Mouse (Mus musculus): Measurements from ENCODE around the gene Ccdc13. TPM values are rescaled to one million over a fixed set of nuclear protein-coding genes. Genes with fewer than 3 reads are reported as not detected.
A peak's percentile ranks its signal among the peaks of the same experiment; 100 is the strongest.

The Ccdc13 gene
- polyA plus RNA-seq, 1 experiment = 0.34 TPM

DNA sequence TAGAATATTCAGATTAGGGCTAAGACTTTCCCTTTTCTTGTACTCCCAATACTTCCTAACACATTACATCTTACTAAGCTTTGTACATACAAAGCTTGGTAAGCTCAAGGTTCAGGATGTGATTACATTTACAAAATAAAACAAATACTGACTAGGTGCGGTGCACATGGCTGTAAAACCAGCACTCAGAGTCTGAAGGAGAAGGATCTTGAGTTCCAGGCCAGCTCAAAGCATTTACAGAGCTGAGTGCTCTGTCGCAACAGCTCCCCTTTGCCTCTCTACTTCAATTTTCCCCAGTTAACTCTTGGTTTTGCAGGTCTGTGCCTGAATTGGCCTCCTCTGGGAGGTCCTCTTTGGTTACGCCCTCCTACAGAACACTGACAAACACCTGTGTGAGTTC lies 15.0 kb upstream of the Ccdc13 start:
- DNase-seq = no peak
- Histone ChIP-seq H3K4me3 (ENCODE audit: control insufficient read depth, insufficient read depth, low read length) (no peak overlapping the region), H3K36me3 (ENCODE audit: control insufficient read depth, insufficient read depth, low read length) (no peaks in the 10 kb centered on the region; the same call in 1 of the 2 replicates), H3K4me1 (replicated peaks; ENCODE audit: control insufficient read depth, insufficient read depth, low read length) (peaks cover 3% of the 10 kb centered on the region), H3K27me3 (ENCODE audit: control insufficient read depth, insufficient read depth, low read length) (no peaks in the 10 kb centered on the region), H3K27ac (ENCODE audit: control insufficient read depth, insufficient read depth, low read length) (no peak overlapping the region)
- TF ChIP-seq CTCF (IDR thresholded peaks at IDR 0.05; ENCODE audit: borderline replicate concordance, control insufficient read depth, extremely low read depth, insufficient read depth, low read length, poor library complexity) (no peak), POLR2A (IDR thresholded peaks at IDR 0.05; ENCODE audit: control insufficient read depth, extremely low read depth, insufficient read depth, low read length, poor library complexity) (no peak)
- 93% methylated on average over 3 of the region's 3 CpGs for WGBS

DNA sequence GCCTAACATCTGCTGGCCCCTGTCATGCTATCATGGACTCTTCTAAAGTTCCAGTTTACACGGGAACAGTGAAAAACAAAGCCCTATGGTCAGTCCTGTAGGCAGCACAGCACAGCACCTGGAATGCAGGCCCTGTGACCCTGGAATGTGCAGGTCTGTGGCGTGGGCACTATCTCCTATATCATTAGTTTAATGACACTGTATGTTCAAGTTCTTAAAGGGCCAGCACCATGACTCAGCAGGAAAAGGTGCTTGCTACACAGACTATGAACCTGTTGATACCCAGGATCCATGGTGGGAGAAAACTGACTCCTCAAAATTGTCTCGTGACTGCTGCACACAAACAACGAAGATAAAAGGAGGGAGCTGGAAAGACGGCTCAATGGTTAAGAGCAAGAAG lies 8.6 kb upstream of the Ccdc13 start:
- WGBS = 88% methylated on average over 5 of the region's 5 CpGs
- H3K36me3 ChIP-seq (ENCODE audit: control insufficient read depth, insufficient read depth, low read length) = peaks cover 4% of the 10 kb centered on the region; the same call in 1 of the 2 replicates
- no peak for DNase-seq
- H3K4me1 ChIP-seq (replicated peaks; ENCODE audit: control insufficient read depth, insufficient read depth, low read length) = no peaks in the 10 kb centered on the region; the same call in 1 of the 2 replicates
- no peaks in the 10 kb centered on the region for H3K27me3 ChIP-seq (ENCODE audit: control insufficient read depth, insufficient read depth, low read length)
- no peak overlapping the region for H3K27ac ChIP-seq (ENCODE audit: control insufficient read depth, insufficient read depth, low read length)
- H3K4me3 ChIP-seq (ENCODE audit: control insufficient read depth, insufficient read depth, low read length) = no peak overlapping the region
- no peak for TF ChIP-seq CTCF (IDR thresholded peaks at IDR 0.05; ENCODE audit: borderline replicate concordance, control insufficient read depth, extremely low read depth, insufficient read depth, low read length, poor library complexity)

DNA sequence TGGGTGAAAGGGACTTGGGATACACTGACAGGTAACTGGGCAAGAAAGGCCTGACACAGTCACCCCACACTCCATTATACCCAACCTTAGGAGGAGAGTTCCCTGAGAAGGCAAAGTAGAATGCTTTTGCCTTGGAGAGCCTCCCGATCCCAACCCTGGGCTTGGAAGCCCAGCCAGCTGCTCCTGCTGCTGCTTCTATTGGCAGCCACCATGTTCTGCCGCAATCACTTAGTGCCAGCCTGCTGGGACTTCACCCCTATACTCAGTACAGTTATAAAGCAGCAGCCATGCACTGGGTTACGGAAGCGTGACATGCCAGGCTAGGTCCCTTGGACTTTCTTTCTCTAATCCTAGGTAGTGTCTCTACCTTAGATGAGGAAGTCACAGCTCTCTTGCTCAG lies 7.9 kb upstream of the Ccdc13 start:
- 99% methylated on average over 4 of the region's 4 CpGs for WGBS
- peaks cover 4% of the 10 kb centered on the region; the same call in 1 of the 2 replicates for H3K36me3 ChIP-seq (ENCODE audit: control insufficient read depth, insufficient read depth, low read length)
- no peaks in the 10 kb centered on the region; the same call in 1 of the 2 replicates for H3K4me1 ChIP-seq (replicated peaks; ENCODE audit: control insufficient read depth, insufficient read depth, low read length)
- TF ChIP-seq CTCF (IDR thresholded peaks at IDR 0.05; ENCODE audit: borderline replicate concordance, control insufficient read depth, extremely low read depth, insufficient read depth, low read length, poor library complexity) (no peak), POLR2A (IDR thresholded peaks at IDR 0.05; ENCODE audit: control insufficient read depth, extremely low read depth, insufficient read depth, low read length, poor library complexity) (no peak)
- no peak overlapping the region for H3K27ac ChIP-seq (ENCODE audit: control insufficient read depth, insufficient read depth, low read length)
- H3K27me3 ChIP-seq (ENCODE audit: control insufficient read depth, insufficient read depth, low read length) = no peaks in the 10 kb centered on the region
- H3K4me3 ChIP-seq (ENCODE audit: control insufficient read depth, insufficient read depth, low read length) = no peak overlapping the region
- DNase-seq = no peak

DNA sequence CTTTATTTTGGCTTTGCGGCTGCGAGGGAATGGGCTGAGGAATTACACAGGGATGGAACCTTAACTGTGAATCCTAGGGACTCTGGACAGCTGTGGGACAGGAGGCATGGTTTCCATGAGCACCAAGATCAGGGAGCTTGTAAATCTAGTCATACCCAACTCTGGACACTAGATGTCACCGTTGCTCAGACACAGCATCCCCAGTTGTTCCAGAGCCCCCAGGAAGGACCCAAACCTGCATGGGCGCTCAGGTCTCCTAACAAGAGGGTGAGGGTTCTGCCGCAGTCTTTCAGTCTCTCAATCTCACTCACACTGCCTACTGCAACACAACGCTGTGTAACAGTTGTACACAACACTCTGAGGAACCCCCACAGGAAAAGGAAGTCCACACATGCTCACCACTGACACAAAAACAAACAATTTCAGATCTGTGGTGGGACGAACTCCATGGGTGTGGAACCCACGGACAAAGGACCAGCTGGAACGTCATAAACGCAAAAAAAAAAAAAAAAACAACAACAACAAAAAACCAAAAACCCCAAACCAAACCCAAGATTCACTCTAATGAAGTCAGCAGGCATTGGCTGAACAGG lies 7.4 kb upstream of the Ccdc13 start:
- peak; percentile 36 for DNase-seq
- Histone ChIP-seq H3K36me3 (ENCODE audit: control insufficient read depth, insufficient read depth, low read length) (peaks cover 4% of the 10 kb centered on the region; the same call in 1 of the 2 replicates), H3K4me1 (replicated peaks; ENCODE audit: control insufficient read depth, insufficient read depth, low read length) (no peaks in the 10 kb centered on the region; the same call in 1 of the 2 replicates), H3K27me3 (ENCODE audit: control insufficient read depth, insufficient read depth, low read length) (no peaks in the 10 kb centered on the region), H3K4me3 (ENCODE audit: control insufficient read depth, insufficient read depth, low read length) (no peak overlapping the region), H3K27ac (ENCODE audit: control insufficient read depth, insufficient read depth, low read length) (no peak overlapping the region)
- TF ChIP-seq POLR2A (IDR thresholded peaks at IDR 0.05; ENCODE audit: control insufficient read depth, extremely low read depth, insufficient read depth, low read length, poor library complexity) (no peak), CTCF (IDR thresholded peaks at IDR 0.05; ENCODE audit: borderline replicate concordance, control insufficient read depth, extremely low read depth, insufficient read depth, low read length, poor library complexity) (peak; percentile 73; the same call in 1 of the 2 replicates)
- WGBS = 27% methylated on average over 10 of the region's 10 CpGs

DNA sequence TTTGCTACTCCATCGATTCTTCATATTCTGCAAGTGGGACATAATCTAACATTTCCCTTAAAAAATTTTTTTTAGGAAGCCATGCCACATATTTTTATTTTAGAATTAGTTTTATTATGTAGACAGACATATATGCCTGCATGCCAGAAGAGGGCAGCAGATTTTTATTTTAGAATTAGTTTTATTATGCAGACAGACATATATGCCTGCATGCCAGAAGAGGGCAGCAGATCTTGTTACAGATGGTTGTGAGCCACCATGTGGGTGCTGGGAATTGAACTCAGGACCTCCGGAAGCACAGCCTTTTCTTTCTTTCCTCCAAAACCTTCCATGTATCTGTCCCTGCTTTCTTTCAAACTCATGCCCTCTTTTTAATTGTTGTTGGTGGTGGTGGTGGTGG lies 3.7 kb upstream of the Ccdc13 start:
- WGBS = 94% methylated on average over 2 of the region's 2 CpGs
- Histone ChIP-seq H3K4me1 (replicated peaks; ENCODE audit: control insufficient read depth, insufficient read depth, low read length) (peaks cover 7% of the 10 kb centered on the region), H3K36me3 (ENCODE audit: control insufficient read depth, insufficient read depth, low read length) (no peaks in the 10 kb centered on the region), H3K4me3 (ENCODE audit: control insufficient read depth, insufficient read depth, low read length) (no peak overlapping the region), H3K27me3 (ENCODE audit: control insufficient read depth, insufficient read depth, low read length) (no peaks in the 10 kb centered on the region), H3K27ac (ENCODE audit: control insufficient read depth, insufficient read depth, low read length) (no peak overlapping the region)
- no peak for TF ChIP-seq CTCF (IDR thresholded peaks at IDR 0.05; ENCODE audit: borderline replicate concordance, control insufficient read depth, extremely low read depth, insufficient read depth, low read length, poor library complexity)
- no peak for TF ChIP-seq POLR2A (IDR thresholded peaks at IDR 0.05; ENCODE audit: control insufficient read depth, extremely low read depth, insufficient read depth, low read length, poor library complexity)
- DNase-seq = no peak

DNA sequence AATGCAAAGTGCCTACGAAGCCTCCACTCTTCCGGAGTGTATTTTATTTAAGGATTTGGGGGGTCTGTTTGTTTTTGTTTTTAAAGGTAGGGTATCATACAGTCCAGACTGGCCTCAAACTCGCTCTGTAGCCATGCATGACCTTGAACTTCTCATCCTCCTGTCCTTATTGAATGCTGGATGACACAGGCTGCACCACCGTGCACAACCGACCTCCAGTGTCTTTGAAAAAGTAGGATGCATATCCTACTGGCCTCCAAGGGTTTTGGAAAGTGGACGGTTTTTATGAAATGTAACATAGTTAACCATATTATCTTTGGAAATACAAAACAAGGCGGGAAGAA lies 333 bp upstream of the Ccdc13 start:
- WGBS = 54% methylated on average over 7 of the region's 7 CpGs
- no peak overlapping the region for H3K27ac ChIP-seq (ENCODE audit: control insufficient read depth, insufficient read depth, low read length)
- no peak for TF ChIP-seq CTCF (IDR thresholded peaks at IDR 0.05; ENCODE audit: borderline replicate concordance, control insufficient read depth, extremely low read depth, insufficient read depth, low read length, poor library complexity)
- TF ChIP-seq POLR2A (IDR thresholded peaks at IDR 0.05; ENCODE audit: control insufficient read depth, extremely low read depth, insufficient read depth, low read length, poor library complexity) = no peak
- DNase-seq = no peak
- no peaks in the 10 kb centered on the region for H3K27me3 ChIP-seq (ENCODE audit: control insufficient read depth, insufficient read depth, low read length)
- H3K4me1 ChIP-seq (replicated peaks; ENCODE audit: control insufficient read depth, insufficient read depth, low read length) = peaks cover 7% of the 10 kb centered on the region
- H3K4me3 ChIP-seq (ENCODE audit: control insufficient read depth, insufficient read depth, low read length) = no peak overlapping the region
- H3K36me3 ChIP-seq (ENCODE audit: control insufficient read depth, insufficient read depth, low read length) = no peaks in the 10 kb centered on the region

DNA sequence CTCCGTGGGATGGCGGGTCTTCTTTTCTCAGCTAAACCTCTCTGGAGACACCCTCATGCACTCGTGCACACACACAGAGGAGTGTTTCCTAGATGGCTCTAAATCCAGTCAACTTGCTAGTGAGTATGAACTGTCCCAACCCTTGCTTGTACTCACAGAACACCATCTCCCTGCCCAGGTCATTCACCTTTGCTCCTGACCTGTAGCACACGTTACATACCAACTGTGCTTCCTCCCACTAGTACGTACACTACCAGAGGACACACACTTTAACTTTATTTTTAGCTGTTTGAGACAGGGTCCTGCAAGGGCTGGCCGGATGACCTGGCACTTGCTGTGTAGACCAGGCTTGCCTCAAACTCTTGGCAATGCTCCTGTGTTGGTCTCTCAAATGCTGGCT lies 1.3 kb downstream of the Ccdc13 start:
- 97% methylated on average over 6 of the region's 6 CpGs for WGBS

More for the DNA sequence above, 1.3 kb downstream of the Ccdc13 start:
- H3K36me3 ChIP-seq (ENCODE audit: control insufficient read depth, insufficient read depth, low read length) = no peaks in the 10 kb centered on the region
- TF ChIP-seq CTCF (IDR thresholded peaks at IDR 0.05; ENCODE audit: borderline replicate concordance, control insufficient read depth, extremely low read depth, insufficient read depth, low read length, poor library complexity) (no peak), POLR2A (IDR thresholded peaks at IDR 0.05; ENCODE audit: control insufficient read depth, extremely low read depth, insufficient read depth, low read length, poor library complexity) (no peak)
- H3K4me3 ChIP-seq (ENCODE audit: control insufficient read depth, insufficient read depth, low read length) = no peak overlapping the region
- H3K27ac ChIP-seq (ENCODE audit: control insufficient read depth, insufficient read depth, low read length) = no peak overlapping the region
- no peak for DNase-seq
- no peaks in the 10 kb centered on the region for H3K27me3 ChIP-seq (ENCODE audit: control insufficient read depth, insufficient read depth, low read length)
- H3K4me1 ChIP-seq (replicated peaks; ENCODE audit: control insufficient read depth, insufficient read depth, low read length) = peaks cover 7% of the 10 kb centered on the region

Data from thymus, adult 2 months (tissue).